Mouse (Mus musculus) common myeloid progenitor, adult 5-6 weeks (primary cell): Measurements from ENCODE around the gene Slc12a5. TPM values are rescaled to one million over a fixed set of nuclear protein-coding genes. Genes with fewer than 3 reads are reported as not detected.

Source experiments
- ATAC-seq: replicated peaks from 2 replicates; pipeline ENCODE4 v1.8.0; 2016; ENCODE audit warnings: low read depth, mild to moderate bottlenecking, moderate TSS enrichment, inconsistent platforms; ENCODE audit not compliant: poor library complexity, severe bottlenecking
- total RNA-seq: library from RNA; stranded (forward); fragments of 200-1000, 187-1606 nt; gene quantifications from 2 replicates; pipeline ENCODE4 v1.2.3, GENCODE M21; 2017

Slc12a5 gene
- total RNA-seq, 1 experiment from 2014 or later: 4.2 TPM

DNA sequence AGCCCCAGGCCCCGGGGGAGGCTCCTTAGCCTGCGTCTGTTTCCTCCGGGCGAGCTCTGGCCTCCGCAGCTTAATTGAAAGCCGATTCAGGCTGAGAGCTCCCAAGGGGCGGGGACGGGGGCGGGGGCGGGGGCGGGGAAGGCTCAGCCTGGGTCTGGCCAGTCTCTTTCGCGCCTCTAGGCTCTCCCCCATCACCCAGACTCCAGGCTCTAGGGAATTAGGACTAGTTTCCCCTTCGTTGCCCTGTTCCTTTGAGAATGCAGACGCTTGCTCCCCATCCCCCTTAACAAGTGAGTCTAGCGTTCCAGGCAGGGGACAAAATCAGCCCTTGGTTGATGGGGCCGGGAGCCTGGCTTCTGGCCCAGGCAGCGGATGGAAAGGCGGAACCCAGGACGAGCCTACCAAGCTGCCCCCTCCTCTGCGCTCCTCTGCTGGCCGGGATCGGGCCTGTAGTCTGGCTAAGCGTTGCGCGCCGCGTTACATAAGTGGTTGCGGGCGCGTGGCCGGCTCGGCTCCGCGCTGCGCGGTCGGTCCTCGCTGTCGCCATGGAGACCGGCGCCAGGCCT lies 10.1 kb downstream of the Slc12a5 start:
- ATAC-seq: no peak

GRCm38 (mm10) chr2:164972646-164973045 lies 12.0 kb downstream of the Slc12a5 start:
- ATAC-seq: no peak

DNA sequence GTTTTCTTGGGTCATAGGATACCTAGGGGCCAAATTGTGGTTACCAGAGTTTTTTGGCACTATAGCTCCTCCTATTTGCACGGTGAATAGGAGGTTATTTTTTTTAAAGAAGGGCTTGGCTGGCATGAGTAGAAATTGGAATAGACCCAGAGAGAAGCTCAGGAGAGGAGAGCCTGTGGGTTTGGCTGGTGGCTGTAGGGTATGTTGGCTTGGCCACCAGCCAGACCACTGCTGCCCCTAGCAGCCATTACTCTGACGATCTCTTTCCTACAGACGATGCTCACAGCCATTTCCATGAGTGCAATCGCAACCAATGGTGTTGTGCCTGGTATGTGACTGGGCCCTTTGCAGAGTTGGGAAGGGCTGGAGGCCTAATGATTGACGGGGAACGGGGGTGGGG lies 15.0 kb downstream of the Slc12a5 start:
- no peak for ATAC-seq

DNA sequence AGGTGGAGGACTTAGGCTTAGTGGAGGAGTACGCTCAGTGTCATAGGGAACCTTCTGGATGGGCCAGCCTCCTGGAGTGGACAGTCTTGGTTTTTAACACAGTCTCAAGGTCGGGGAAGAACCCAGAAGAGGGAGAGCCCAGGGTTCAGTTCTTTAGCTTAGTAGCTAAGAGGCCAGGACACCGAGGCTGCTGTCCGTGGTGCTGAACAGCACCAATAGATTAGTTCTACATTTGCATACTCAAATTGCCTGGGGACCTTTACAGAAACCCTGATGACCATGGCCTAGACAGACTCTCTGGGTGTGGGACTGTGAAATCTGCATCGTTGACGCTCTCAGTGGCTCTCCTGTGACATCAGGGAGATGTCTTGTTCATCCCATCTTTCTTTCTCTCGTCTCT lies 19.1 kb downstream of the Slc12a5 start:
- ATAC-seq: peak; percentile 88

DNA sequence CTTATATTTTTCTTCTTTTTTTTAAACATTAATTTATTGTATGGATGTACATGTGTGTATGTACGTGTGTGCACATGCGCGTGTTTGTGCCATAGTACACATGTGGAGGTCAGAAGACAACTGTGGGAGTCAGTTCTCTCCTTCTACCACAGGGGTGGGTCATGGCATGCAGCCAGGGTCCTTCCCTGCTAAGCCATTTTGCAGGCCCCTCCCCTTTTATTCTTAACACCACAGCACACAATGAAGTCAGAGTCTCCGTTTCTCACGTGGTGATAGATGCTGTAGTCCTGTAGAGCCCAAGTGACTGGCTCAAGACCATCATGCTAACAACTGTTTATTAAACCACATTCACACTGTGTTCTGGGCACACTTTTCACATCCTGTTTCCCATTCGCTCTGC lies 25.4 kb downstream of the Slc12a5 start:
- ATAC-seq: no peak

GRCm38 (mm10) chr2:164986371-164987027 lies 25.9 kb downstream of the Slc12a5 start:
- no peak for ATAC-seq

- no peak for ATAC-seq
Measured at GRCm38 (mm10) chr2:164988777-164989176, 28.2 kb downstream of the Slc12a5 start.

DNA sequence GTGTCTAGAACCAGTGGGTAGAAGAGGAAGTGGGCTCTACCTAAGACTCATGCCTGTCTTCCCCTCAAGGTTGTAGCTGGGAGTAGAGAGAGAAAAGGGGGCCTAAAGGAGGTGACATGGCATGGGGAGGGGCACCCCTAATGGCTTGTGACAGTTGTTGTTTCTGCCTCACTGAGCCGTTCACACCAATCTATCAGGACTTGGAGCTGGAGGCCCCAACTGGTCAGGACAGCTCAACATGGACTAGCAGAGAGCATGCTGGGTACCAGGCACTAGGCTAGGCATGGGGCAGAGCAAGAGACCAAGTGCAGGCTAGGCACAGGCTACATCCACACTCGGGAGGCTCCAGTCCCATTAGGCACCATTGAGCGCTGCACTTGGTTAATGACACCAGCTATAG lies 30.5 kb downstream of the Slc12a5 start:
- no peak for ATAC-seq

GRCm38 (mm10) chr2:164991808-164992207 lies 31.2 kb downstream of the Slc12a5 start:
- ATAC-seq: 0 out of 2 replicates have a peak, but pooled peaks have one; percentile 39

DNA sequence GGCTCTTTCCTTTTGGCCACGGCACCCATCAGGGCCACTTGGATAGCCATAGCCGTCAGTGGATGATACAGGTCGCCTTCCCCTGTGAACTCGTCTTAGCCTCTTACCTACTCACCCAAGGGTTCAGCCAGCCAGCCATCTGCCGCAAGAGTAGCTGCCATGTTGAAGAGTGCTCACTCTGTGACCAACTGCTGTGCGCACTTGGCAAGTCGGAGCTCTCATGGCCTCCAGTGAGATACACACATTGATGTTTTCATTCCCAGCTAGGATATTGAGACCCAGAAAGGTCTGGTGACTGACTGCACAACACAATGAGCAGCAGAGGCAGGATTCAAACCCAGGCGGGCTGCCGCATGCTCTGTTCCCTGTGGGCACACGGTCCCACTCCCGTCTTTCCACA lies 33.6 kb downstream of the Slc12a5 start:
- ATAC-seq: no peak

DNA sequence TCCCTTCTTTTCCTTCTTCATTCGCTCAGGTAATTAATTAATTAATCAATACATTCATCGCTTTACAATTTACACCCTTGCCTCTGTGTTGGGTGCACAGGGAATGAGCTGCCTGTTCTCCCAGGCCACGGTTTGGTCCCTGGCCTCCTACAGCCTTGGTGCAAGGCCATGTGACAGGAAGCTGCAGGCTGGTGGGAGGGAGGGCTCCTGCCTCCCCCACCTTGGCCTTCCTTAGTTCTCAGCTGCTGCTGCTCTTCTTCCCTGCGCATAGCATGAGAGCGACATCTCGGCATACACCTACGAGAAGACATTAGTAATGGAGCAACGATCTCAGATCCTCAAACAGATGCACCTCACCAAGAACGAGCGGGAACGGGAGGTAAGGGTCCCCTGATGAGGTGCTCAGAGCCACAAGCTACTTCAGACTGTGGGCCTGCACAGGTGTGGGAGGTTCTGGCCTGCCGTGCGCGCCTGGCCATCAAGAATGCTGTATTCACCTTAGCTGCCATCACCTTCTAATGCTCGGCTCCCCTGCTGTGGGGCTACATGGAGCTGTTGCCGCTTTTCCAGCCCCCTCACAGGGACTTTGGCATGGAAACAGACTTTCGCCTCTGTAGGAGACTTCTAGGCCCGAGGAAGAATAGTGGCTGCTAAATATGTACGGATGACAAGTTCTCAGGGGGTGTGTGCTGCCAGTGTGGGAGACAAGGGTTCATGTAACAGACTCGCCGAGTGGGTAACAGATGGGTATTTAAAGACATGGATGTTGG lies 34.2 kb downstream of the Slc12a5 start:
- ATAC-seq: no peak

- ATAC-seq: no peak
Measured at GRCm38 (mm10) chr2:164995976-164996375, 35.4 kb downstream of the Slc12a5 start.

DNA sequence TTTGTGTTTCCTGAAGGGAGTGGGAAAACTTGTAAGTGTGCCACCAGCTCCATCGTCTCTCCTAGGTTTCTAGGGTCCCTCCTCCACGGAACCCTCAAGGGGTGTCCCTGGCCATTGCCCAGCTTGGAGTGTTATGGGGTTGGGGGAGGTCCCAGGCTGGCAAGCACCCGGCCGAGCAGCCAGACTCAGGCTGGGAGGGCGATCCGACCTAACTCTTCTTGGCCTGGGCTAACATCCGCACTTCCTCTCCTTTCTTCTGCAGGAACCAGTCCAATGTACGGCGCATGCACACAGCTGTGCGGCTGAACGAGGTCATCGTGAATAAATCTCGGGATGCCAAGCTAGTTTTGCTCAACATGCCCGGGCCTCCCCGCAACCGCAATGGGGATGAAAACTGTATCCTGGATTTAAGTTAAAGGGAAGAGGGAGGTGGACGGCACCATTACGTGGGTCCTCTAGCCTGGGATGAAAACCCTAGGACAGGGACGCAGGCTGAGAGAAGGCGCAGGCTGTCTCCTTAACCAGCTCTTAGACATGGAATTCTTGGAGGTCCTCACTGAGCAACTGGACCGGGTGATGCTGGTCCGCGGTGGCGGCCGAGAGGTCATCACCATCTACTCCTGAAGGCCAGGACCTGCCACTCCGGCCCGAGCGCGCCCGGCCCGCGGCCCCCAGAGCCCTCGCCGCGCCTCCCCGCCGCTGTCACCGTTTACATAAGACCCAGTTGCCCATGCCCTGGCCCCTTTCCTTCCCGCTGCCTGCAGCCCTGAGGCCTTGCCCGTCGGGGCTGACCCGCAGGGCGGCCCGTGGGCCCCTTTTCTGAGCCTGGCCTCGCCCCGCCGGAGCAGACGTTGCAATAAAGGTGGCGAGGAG lies 36.5 kb downstream of the Slc12a5 start:
- 0 out of 2 replicates have a peak, but pooled peaks have one; percentile 31 for ATAC-seq

- no peak for ATAC-seq
Measured at GRCm38 (mm10) chr2:164997721-164998428, 37.3 kb downstream of the Slc12a5 start.

- no peak for ATAC-seq
Measured at GRCm38 (mm10) chr2:165001958-165002357, 41.4 kb downstream of the Slc12a5 start.

- no peak for ATAC-seq
Measured at GRCm38 (mm10) chr2:165003108-165003507, 42.5 kb downstream of the Slc12a5 start.

GRCm38 (mm10) chr2:165004237-165004636 lies 43.6 kb downstream of the Slc12a5 start:
- no peak for ATAC-seq

DNA sequence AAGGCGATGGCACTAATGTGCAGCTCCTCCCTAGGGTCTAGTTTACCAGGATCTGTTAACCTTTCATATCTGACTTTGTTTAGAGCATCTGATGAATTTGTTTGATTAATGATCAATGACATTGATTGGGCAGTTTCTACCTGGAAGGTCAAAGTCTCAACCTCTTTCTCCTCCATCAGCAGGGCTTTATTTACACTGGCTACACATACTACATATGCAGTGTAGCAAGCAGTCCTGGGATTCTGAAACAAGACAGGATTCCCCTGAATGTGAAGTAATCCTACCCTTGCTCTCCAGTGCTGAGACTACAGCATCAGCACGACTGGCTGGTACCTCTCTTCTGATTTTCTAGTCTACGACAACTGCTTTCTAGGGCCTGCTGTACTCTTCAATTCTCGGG lies 46.2 kb downstream of the Slc12a5 start:
- ATAC-seq: no peak

GRCm38 (mm10) chr2:165007986-165008385 lies 47.4 kb downstream of the Slc12a5 start:
- no peak for ATAC-seq

DNA sequence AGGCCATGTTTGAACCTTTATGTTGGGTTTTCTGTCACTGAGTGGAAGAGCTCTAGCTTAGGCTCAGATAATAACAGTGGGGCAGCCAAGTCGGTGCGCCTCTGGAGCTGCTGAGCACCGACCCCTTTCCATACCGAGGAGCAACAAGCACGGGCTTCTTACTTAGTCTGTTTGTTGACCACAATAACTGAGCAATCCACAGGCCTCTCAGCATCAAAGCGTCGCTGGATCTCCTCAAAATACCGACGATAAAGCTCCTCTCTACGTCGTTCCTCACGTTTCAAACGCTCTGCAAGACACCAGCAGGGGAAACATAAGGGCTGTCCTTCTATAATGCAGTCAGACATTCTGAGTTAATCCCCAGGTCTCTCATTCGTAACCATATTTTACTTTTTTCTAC lies 48.6 kb downstream of the Slc12a5 start:
- no peak for ATAC-seq
